Comparison of ENCODE assay signal across 11 mouse cellular contexts in genomic region chr5:73279732-73280566, GRCm38 (mm10). TPM values are rescaled to one million over a fixed set of nuclear protein-coding genes. Genes with fewer than 3 reads are reported as not detected.
DNase-seq lines count a peak whose midpoint lies in the region; ATAC-seq and TF ChIP-seq lines count a peak whose summit lies in the region.
"Had no signal": no experiment of that assay in that cellular context is flagged by ENCODE, and none has a peak within 500 bp of the region (broad histone marks: within the 10 kb centered on the region; RNA-seq: fewer than 3 reads in every experiment).

No protein-coding gene starts in this region.

- no peaks in the 10 kb centered on the region for H3K27me3 ChIP-seq in kidney, adult 2 months (replicated peaks; ENCODE audit: control insufficient read depth, insufficient read depth, low read length)
- no peaks in the 10 kb centered on the region for H3K27me3 ChIP-seq in CH12.LX (replicated peaks)
- H3K27me3 ChIP-seq in embryonic facial prominence, embryonic 13.5 days, result no peaks in the 10 kb centered on the region
- H3K27me3 ChIP-seq in limb, embryonic 15.5 days, result no peaks in the 10 kb centered on the region
- H3K27me3 ChIP-seq: limb, embryonic 13.5 days had no signal

- in situ Hi-C loops in CH12.LX (cut with MboI; ENCODE audit: low pct_ligation_motif_present, low pct_unique_long_range_greater_than_20kb, low sequenced_read_pairs), result no loop called here

- H3K27ac ChIP-seq in kidney, adult 2 months (ENCODE audit: insufficient read depth, low read depth, low read length), result peak overlapping the region; percentile 22; the same call in 1 of the 2 replicates
- no peak overlapping the region for H3K27ac ChIP-seq in CH12.LX (ENCODE audit: insufficient read depth, low read depth)
- H3K27ac ChIP-seq in embryonic facial prominence, embryonic 13.5 days, result peak overlapping the region; percentile 48
- peak overlapping the region; percentile 73 for H3K27ac ChIP-seq in limb, embryonic 15.5 days
- H3K27ac ChIP-seq: limb, embryonic 13.5 days had no signal

- H3K9ac ChIP-seq in CH12.LX (ENCODE audit: insufficient read depth, low read depth), result peak overlapping the region; percentile 20
- no peak overlapping the region for H3K9ac ChIP-seq in embryonic facial prominence, embryonic 13.5 days
- H3K9ac ChIP-seq in limb, embryonic 15.5 days, result no peak overlapping the region
- H3K9ac ChIP-seq: limb, embryonic 13.5 days had no signal

- no peak for TF ChIP-seq POLR2A in kidney, adult 2 months (IDR thresholded peaks at IDR 0.05; ENCODE audit: low read depth, low read length)
- no peak for TF ChIP-seq POLR2A in CH12.LX (IDR thresholded peaks at IDR 0.05; ENCODE audit: low read depth, low read length)

- H3K4me2 ChIP-seq in CH12.LX (ENCODE audit: insufficient read depth, low read depth, poor library complexity, severe bottlenecking), result peak overlapping the region; percentile 11; the same call in 1 of the 2 replicates
- H3K4me2 ChIP-seq in embryonic facial prominence, embryonic 13.5 days, result no peak overlapping the region
- H3K4me2 ChIP-seq in limb, embryonic 15.5 days, result 0 out of 2 replicates have a peak overlapping the region, but pooled peaks have one; percentile 2
- H3K4me2 ChIP-seq: limb, embryonic 13.5 days had no signal

- no peak overlapping the region for H3K4me3 ChIP-seq in kidney, adult 2 months (ENCODE audit: insufficient read depth, low read depth, low read length)
- H3K4me3 ChIP-seq in CH12.LX (replicated peaks in 1 of 3; ENCODE audit: low read depth in 2 of 3, low read length in 2 of 3, poor library complexity in 1 of 3), result no peak overlapping the region
- H3K4me3 ChIP-seq in embryonic facial prominence, embryonic 13.5 days, result no peak overlapping the region
- no peak overlapping the region for H3K4me3 ChIP-seq in limb, embryonic 15.5 days
- H3K4me3 ChIP-seq: limb, embryonic 13.5 days had no signal

- H3K36me3 ChIP-seq in kidney, adult 2 months (ENCODE audit: control insufficient read depth, insufficient read depth, low read length), result no peaks in the 10 kb centered on the region
- no peaks in the 10 kb centered on the region for H3K36me3 ChIP-seq in CH12.LX (replicated peaks in 1 of 2; ENCODE audit: control insufficient read depth in 1 of 2, insufficient read depth in 1 of 2, low read length in 1 of 2)
- H3K36me3 ChIP-seq in embryonic facial prominence, embryonic 13.5 days, result no peaks in the 10 kb centered on the region
- H3K36me3 ChIP-seq in limb, embryonic 15.5 days, result no peaks in the 10 kb centered on the region
- H3K36me3 ChIP-seq: limb, embryonic 13.5 days had no signal

- peak; percentile 27 for DNase-seq in kidney, adult 2 months
- DNase-seq in kidney, adult 9 months, result no peak
- DNase-seq in CH12.LX (ENCODE audit: extremely low read depth), result no peak
- no peak for DNase-seq in gastrocnemius, adult 18-20 months (ENCODE audit: low spot score)
- DNase-seq in left cerebral cortex, postnatal 14 days (ENCODE audit: low spot score in 2 of 2), result no peak
- DNase-seq: retina, postnatal 1 day; thymus, postnatal 36 days had no signal

- no peak for TF ChIP-seq RAD21 in CH12.LX (IDR thresholded peaks at IDR 0.05; ENCODE audit: low read depth, low read length)

- intact Hi-C loops in left cerebral cortex, postnatal 14 days (cut with DNase I), result no loop called here

- WGBS in kidney, adult 2 months, result 51% methylated on average over 4 of the region's 4 CpGs
- WGBS in embryonic facial prominence, embryonic 13.5 days, result 41% methylated on average over 4 of the region's 4 CpGs
- 44% methylated on average over 4 of the region's 4 CpGs for WGBS in limb, embryonic 15.5 days

- TF ChIP-seq CTCF in kidney, adult 2 months (conservative IDR thresholded peaks at IDR 0.05; ENCODE audit: insufficient read depth, insufficient read length, low read depth, low read length), result no peak
- TF ChIP-seq CTCF in CH12.LX (conservative IDR thresholded peaks at IDR 0.05 in 1 of 2, IDR thresholded peaks at IDR 0.05 in 1 of 2; ENCODE audit: low read depth in 2 of 2, low read length in 2 of 2), result no peak

- no peaks in the 10 kb centered on the region for H3K79me2 ChIP-seq in CH12.LX (replicated peaks; ENCODE audit: control insufficient read depth, extremely low read depth, insufficient read depth, poor library complexity, severe bottlenecking)

- no peaks in the 10 kb centered on the region for H3K9me3 ChIP-seq in CH12.LX (replicated peaks; ENCODE audit: low read length)
- H3K9me3 ChIP-seq in embryonic facial prominence, embryonic 13.5 days, result no peaks in the 10 kb centered on the region
- H3K9me3 ChIP-seq in limb, embryonic 15.5 days, result no peaks in the 10 kb centered on the region
- H3K9me3 ChIP-seq: limb, embryonic 13.5 days had no signal

- dilution Hi-C loops in CH12.LX (cut with MboI; ENCODE audit: extremely low pct_ligation_motif_present, extremely low pct_unique_long_range_greater_than_20kb, low sequenced_read_pairs), result no loop called here

- 0 out of 2 replicates have a peak, but pooled peaks cover 3% of the 10 kb centered on the region for H3K4me1 ChIP-seq in kidney, adult 2 months (ENCODE audit: control insufficient read depth, insufficient read depth, low read length)
- H3K4me1 ChIP-seq in CH12.LX (ENCODE audit: control insufficient read depth in 1 of 2, insufficient read depth in 2 of 2), result peaks cover 2 to 24% of the 10 kb centered on the region in 2 experiments; a peak in 3 of 4 replicates
- H3K4me1 ChIP-seq in embryonic facial prominence, embryonic 13.5 days, result peaks cover 6% of the 10 kb centered on the region; the same call in 1 of the 2 replicates
- peaks cover 6% of the 10 kb centered on the region; the same call in 1 of the 2 replicates for H3K4me1 ChIP-seq in limb, embryonic 15.5 days

- no peak for ATAC-seq in embryonic facial prominence, embryonic 13.5 days (ENCODE audit: insufficient number of reproducible peaks, insufficient read depth, low FRiP score, low TSS enrichment, low read depth)
- no peak for ATAC-seq in limb, embryonic 15.5 days (ENCODE audit: insufficient number of reproducible peaks, low FRiP score, low TSS enrichment, low read depth)
- no peak for ATAC-seq in inflammation-experienced regulatory T-cells, adult 6 months

- TF ChIP-seq EP300 in CH12.LX (IDR thresholded peaks at IDR 0.05; ENCODE audit: low read length), result peak; percentile 67

TF ChIP-seq in CH12.LX, 34 proteins besides CTCF, POLR2A, EP300 and RAD21:
- peak; percentile 64 for TF ChIP-seq IRF4 (IDR thresholded peaks at IDR 0.05; ENCODE audit: low read depth, low read length)
- no peak for TF ChIP-seq USF1 (IDR thresholded peaks at IDR 0.05; ENCODE audit: low read depth, low read length)
- no peak for TF ChIP-seq E2F4 (IDR thresholded peaks at IDR 0.05; ENCODE audit: insufficient replicate concordance, low read depth, low read length)
- no peak for TF ChIP-seq ZMIZ1 (IDR thresholded peaks at IDR 0.05; ENCODE audit: low read depth, low read length)
- TF ChIP-seq HCFC1 (IDR thresholded peaks at IDR 0.05; ENCODE audit: low read depth, low read length), result peak; percentile 7; the same call in 1 of the 2 replicates
- no peak for TF ChIP-seq RCOR1 (conservative IDR thresholded peaks at IDR 0.05; ENCODE audit: low read depth, low read length)
- peak; percentile 86 for TF ChIP-seq MEF2A (IDR thresholded peaks at IDR 0.05; ENCODE audit: borderline replicate concordance, low read depth, low read length)
- no peak for TF ChIP-seq NRF1 (IDR thresholded peaks at IDR 0.05; ENCODE audit: low read depth, low read length)
- no peak for TF ChIP-seq POLR2AphosphoS2 (IDR thresholded peaks at IDR 0.05; ENCODE audit: low read depth, low read length)
- TF ChIP-seq TBP (conservative IDR thresholded peaks at IDR 0.05; ENCODE audit: low read depth, low read length), result no peak
- peak; percentile 71 for TF ChIP-seq BHLHE40 (IDR thresholded peaks at IDR 0.05; ENCODE audit: low read depth, low read length)

RNA-seq across cellular contexts. Expression of gene Ociad1, which starts 12.6 kb away (rescaled TPM):
- polyA plus RNA-seq in kidney, adult 2 months (2012; rRNA removed), result 65.6 and 75.6 TPM in 2 replicates
- total RNA-seq in CH12.LX (2012; rRNA removed) (153 and 164 TPM in 2 replicates), CH12.LX (2014; rRNA removed) (292 and 359 TPM in 2 replicates)
- 285 and 329 TPM in 2 replicates for polyA plus RNA-seq in CH12.LX (2012; ENCODE audit: insufficient read length, low read depth)
- 216 and 225 TPM in 2 replicates for polyA plus RNA-seq in embryonic facial prominence, embryonic 13.5 days (2015; fragmentation: Nextera tagmentation; extraction: Ambion mirVana)
- 219 and 224 TPM in 2 replicates for polyA plus RNA-seq in limb, embryonic 15.5 days (2015; fragmentation: Nextera tagmentation; extraction: Ambion mirVana)
- total RNA-seq in gastrocnemius, adult 18-20 months (2021), result 100 to 1,000 TPM; 142 to 150 TPM
- polyA plus RNA-seq in inflammation-experienced regulatory T-cells, adult 6 months (2017; shearing (Covaris generic)), result 100 to 1,000 TPM; 141 to 209 (median 183) TPM
- 100 to 1,000 TPM; 389 to 400 TPM for total RNA-seq in left cerebral cortex, postnatal 14 days (2021)

RNA-seq across cellular contexts. Expression of gene Fryl, which starts 23.5 kb away (rescaled TPM):
- polyA plus RNA-seq in kidney, adult 2 months (2012; rRNA removed), result 29.9 and 33.4 TPM in 2 replicates
- total RNA-seq in CH12.LX (2012; rRNA removed), result 31.3 and 35.0 TPM in 2 replicates
- total RNA-seq in CH12.LX (2014; rRNA removed), result 23.2 and 23.8 TPM in 2 replicates
- polyA plus RNA-seq in CH12.LX (2012; ENCODE audit: insufficient read length, low read depth), result 32.6 and 38.4 TPM in 2 replicates
- polyA plus RNA-seq in embryonic facial prominence, embryonic 13.5 days (2015; fragmentation: Nextera tagmentation; extraction: Ambion mirVana), result 28.5 and 30.2 TPM in 2 replicates
- polyA plus RNA-seq in limb, embryonic 15.5 days (2015; fragmentation: Nextera tagmentation; extraction: Ambion mirVana), result 26.7 and 29.5 TPM in 2 replicates
- 10 to 100 TPM; 13.5 to 14.0 TPM for total RNA-seq in gastrocnemius, adult 18-20 months (2021)
- polyA plus RNA-seq in inflammation-experienced regulatory T-cells, adult 6 months (2017; shearing (Covaris generic)), result 100 to 1,000 TPM in 2 of 3 experiments, 10 to 100 TPM in 1; 87.2 to 121 (median 114) TPM
- 10 to 100 TPM; 48.3 to 49.7 TPM for total RNA-seq in left cerebral cortex, postnatal 14 days (2021)
